Mouse (Mus musculus): ENCODE results near the gene Lamc2.

GRCm38 (mm10) chr1:153201448-153201847 is 15.2 kb upstream of the Lamc2 start:
- TF ChIP-seq CTCF (IDR thresholded peaks at IDR 0.05; ENCODE audit: insufficient read depth, low read length) = no peak
- TF ChIP-seq POLR2A (IDR thresholded peaks at IDR 0.05; ENCODE audit: borderline replicate concordance, extremely low read depth, low read depth, low read length) = no peak

All from lung, adult 2 months (tissue).